Mouse (Mus musculus) liver, embryonic 11.5 days (tissue): ENCODE results near the gene Dscam. TPM values are rescaled to one million over a fixed set of nuclear protein-coding genes. Genes with fewer than 3 reads are reported as not detected.

Experiments
- ATAC-seq: fragments of 200-750 bp; cut with Nextera tagmentation; replicated peaks from 2 replicates; pipeline ENCODE4 v1.8.0; 2017; ENCODE audit warnings: moderate number of reproducible peaks, mild to moderate bottlenecking, moderate TSS enrichment, moderate library complexity; ENCODE audit not compliant: low FRiP score
- DNase-seq: peaks from one replicate; pipeline ENCODE4 v3.0.0-alpha.2; 2017; ENCODE audit warnings: low spot score
- H3K27ac ChIP-seq: fragments of 300-500 bp; sonication (generic); 2 replicates; pipeline ENCODE4 v1.5.1; 2014; ENCODE audit warnings: mild to moderate bottlenecking, low read depth, low read length, control low read depth
- H3K27me3 ChIP-seq: fragments of 300-500 bp; sonication (generic); replicated peaks from 2 replicates; pipeline ENCODE4 v1.6.1; 2014; ENCODE audit warnings: low read length, mixed read lengths; ENCODE audit not compliant: control insufficient read depth, insufficient read depth
- H3K36me3 ChIP-seq: fragments of 300-500 bp; sonication (generic); 2 replicates; pipeline ENCODE4 v1.6.1; 2014; ENCODE audit warnings: mild to moderate bottlenecking, low read length, moderate library complexity, mixed read lengths; ENCODE audit not compliant: control insufficient read depth, insufficient read depth
- H3K4me1 ChIP-seq: fragments of 300-500 bp; sonication (generic); replicated peaks from 2 replicates; pipeline ENCODE4 v1.6.1; 2014; ENCODE audit warnings: low read length, mixed read lengths; ENCODE audit not compliant: control insufficient read depth, insufficient read depth
- H3K4me2 ChIP-seq: fragments of 300-500 bp; sonication (generic); 2 replicates; pipeline ENCODE4 v1.6.1; 2014; ENCODE audit warnings: mild to moderate bottlenecking, control low read depth, moderate library complexity
- H3K4me3 ChIP-seq: fragments of 300-500 bp; sonication (generic); 2 replicates; pipeline ENCODE4 v1.5.1; 2014; ENCODE audit warnings: low read depth, low read length, control low read depth
- H3K9ac ChIP-seq: fragments of 300-500 bp; sonication (generic); 2 replicates; pipeline ENCODE4 v1.6.1; 2014; ENCODE audit warnings: low read depth, low read length, control low read depth
- H3K9me3 ChIP-seq: fragments of 300-500 bp; sonication (generic); 2 replicates; pipeline ENCODE4 v1.6.1; 2016; ENCODE audit warnings: low read length, inconsistent platforms, mixed read lengths; ENCODE audit not compliant: control insufficient read depth
- WGBS: fragments of 180-500 bp; shearing (Covaris S2); extraction: QIAGEN DNeasy Blood & Tissue Kit; methylation state at CpG from one replicate; pipeline ENCODE4 v1.1.7; 2014; 5-methylcytosine and 5-hydroxymethylcytosine counted together
- polyA plus RNA-seq: library from polyadenylated mRNA; unstranded; fragments of >200 nt; fragmentation: Nextera tagmentation; extraction: Ambion mirVana; gene quantifications from 2 replicates; pipeline ENCODE4 v1.2.1, GENCODE M21; 2014

Gene Dscam
- polyA plus RNA-seq, 1 experiment from 2014 or later, result 0.04 TPM

- H3K9ac ChIP-seq, result no peak overlapping the region
- no peaks in the 10 kb centered on the region for H3K4me1 ChIP-seq
- no peak for DNase-seq
- H3K27ac ChIP-seq, result no peak overlapping the region
- no peak for ATAC-seq
- no peak overlapping the region for H3K4me3 ChIP-seq
- no peaks in the 10 kb centered on the region for H3K27me3 ChIP-seq
- H3K36me3 ChIP-seq, result no peaks in the 10 kb centered on the region
- H3K4me2 ChIP-seq, result no peak overlapping the region
- no peaks in the 10 kb centered on the region for H3K9me3 ChIP-seq
- WGBS, result 73% methylated on average over 3 of the region's 3 CpGs
Measured at GRCm38 (mm10) chr16:97062207-97062606, 108.3 kb downstream of the Dscam start.

GRCm38 (mm10) chr16:97061390-97061789 is 109.2 kb downstream of the Dscam start:
- Histone ChIP-seq H3K27ac (no peak overlapping the region), H3K9me3 (no peaks in the 10 kb centered on the region), H3K27me3 (no peaks in the 10 kb centered on the region), H3K9ac (no peak overlapping the region), H3K4me3 (no peak overlapping the region), H3K4me1 (no peaks in the 10 kb centered on the region), H3K36me3 (no peaks in the 10 kb centered on the region), H3K4me2 (no peak overlapping the region)
- DNase-seq (no peak), ATAC-seq (no peak)
- WGBS, result 82% methylated on average over 7 of the region's 7 CpGs

- Histone ChIP-seq H3K4me3 (no peak overlapping the region), H3K27me3 (no peaks in the 10 kb centered on the region), H3K9me3 (no peaks in the 10 kb centered on the region), H3K27ac (no peak overlapping the region), H3K4me1 (no peaks in the 10 kb centered on the region), H3K36me3 (no peaks in the 10 kb centered on the region), H3K4me2 (no peak overlapping the region), H3K9ac (no peak overlapping the region)
- ATAC-seq (no peak), DNase-seq (no peak)
Measured at GRCm38 (mm10) chr16:97060736-97061135, 109.8 kb downstream of the Dscam start.

- DNase-seq (no peak), ATAC-seq (no peak)
- no peak overlapping the region for H3K4me2 ChIP-seq
- WGBS, result 74% methylated on average over 4 of the region's 4 CpGs
- H3K4me3 ChIP-seq, result no peak overlapping the region
- H3K27ac ChIP-seq, result no peak overlapping the region
- no peaks in the 10 kb centered on the region for H3K27me3 ChIP-seq
- H3K9ac ChIP-seq, result no peak overlapping the region
- no peaks in the 10 kb centered on the region for H3K9me3 ChIP-seq
- H3K36me3 ChIP-seq, result no peaks in the 10 kb centered on the region
- H3K4me1 ChIP-seq, result no peaks in the 10 kb centered on the region
Measured at GRCm38 (mm10) chr16:97060276-97060675, 110.3 kb downstream of the Dscam start.

GRCm38 (mm10) chr16:97035271-97035670 is 135.3 kb downstream of the Dscam start:
- 77% methylated on average over 4 of the region's 4 CpGs for WGBS
- Histone ChIP-seq H3K4me2 (no peak overlapping the region), H3K36me3 (no peaks in the 10 kb centered on the region), H3K27ac (no peak overlapping the region), H3K4me3 (no peak overlapping the region), H3K4me1 (no peaks in the 10 kb centered on the region), H3K9ac (no peak overlapping the region), H3K27me3 (no peaks in the 10 kb centered on the region), H3K9me3 (no peaks in the 10 kb centered on the region)
- ATAC-seq (no peak), DNase-seq (no peak)

GRCm38 (mm10) chr16:97033540-97034058 is 137.0 kb downstream of the Dscam start:
- 74% methylated on average over 3 of the region's 3 CpGs for WGBS
- no peak overlapping the region for H3K27ac ChIP-seq
- H3K9me3 ChIP-seq, result no peaks in the 10 kb centered on the region
- DNase-seq (no peak), ATAC-seq (0 out of 2 replicates have a peak, but pooled peaks have one; percentile 47)
- no peaks in the 10 kb centered on the region for H3K36me3 ChIP-seq
- no peaks in the 10 kb centered on the region for H3K4me1 ChIP-seq
- H3K4me3 ChIP-seq, result no peak overlapping the region
- H3K4me2 ChIP-seq, result no peak overlapping the region
- H3K27me3 ChIP-seq, result no peaks in the 10 kb centered on the region
- no peak overlapping the region for H3K9ac ChIP-seq

- Histone ChIP-seq H3K4me3 (no peak overlapping the region), H3K27ac (no peak overlapping the region), H3K4me2 (no peak overlapping the region), H3K27me3 (no peaks in the 10 kb centered on the region), H3K36me3 (no peaks in the 10 kb centered on the region), H3K4me1 (no peaks in the 10 kb centered on the region), H3K9ac (no peak overlapping the region), H3K9me3 (no peaks in the 10 kb centered on the region)
- DNase-seq (no peak), ATAC-seq (no peak)
- 67% methylated on average over 1 of the region's 1 CpGs for WGBS
Measured at GRCm38 (mm10) chr16:97027701-97028100, 142.9 kb downstream of the Dscam start.

- 86% methylated on average over 5 of the region's 5 CpGs for WGBS
- H3K9ac ChIP-seq, result no peak overlapping the region
- H3K4me3 ChIP-seq, result no peak overlapping the region
Measured at GRCm38 (mm10) chr16:97026803-97027202, 143.7 kb downstream of the Dscam start.

GRCm38 (mm10) chr16:97024406-97024805 is 146.1 kb downstream of the Dscam start:
- no peak for DNase-seq
- no peak overlapping the region for H3K9ac ChIP-seq
- H3K4me1 ChIP-seq, result no peaks in the 10 kb centered on the region
- H3K27ac ChIP-seq, result no peak overlapping the region
- no peaks in the 10 kb centered on the region for H3K27me3 ChIP-seq
- WGBS, result 54% methylated on average over 4 of the region's 4 CpGs
- no peaks in the 10 kb centered on the region for H3K36me3 ChIP-seq
- no peak for ATAC-seq
- H3K4me3 ChIP-seq, result no peak overlapping the region
- no peaks in the 10 kb centered on the region for H3K9me3 ChIP-seq
- H3K4me2 ChIP-seq, result no peak overlapping the region

More at GRCm38 (mm10) chr16:97026803-97027202, 143.7 kb downstream of the Dscam start:
- Histone ChIP-seq H3K4me2 (no peak overlapping the region), H3K9me3 (no peaks in the 10 kb centered on the region), H3K27me3 (no peaks in the 10 kb centered on the region), H3K36me3 (no peaks in the 10 kb centered on the region), H3K4me1 (no peaks in the 10 kb centered on the region), H3K27ac (no peak overlapping the region)
- no peak for ATAC-seq
- no peak for DNase-seq
